Comparison of ENCODE assay signal across 8 mouse cellular contexts in the genomic region with DNA sequence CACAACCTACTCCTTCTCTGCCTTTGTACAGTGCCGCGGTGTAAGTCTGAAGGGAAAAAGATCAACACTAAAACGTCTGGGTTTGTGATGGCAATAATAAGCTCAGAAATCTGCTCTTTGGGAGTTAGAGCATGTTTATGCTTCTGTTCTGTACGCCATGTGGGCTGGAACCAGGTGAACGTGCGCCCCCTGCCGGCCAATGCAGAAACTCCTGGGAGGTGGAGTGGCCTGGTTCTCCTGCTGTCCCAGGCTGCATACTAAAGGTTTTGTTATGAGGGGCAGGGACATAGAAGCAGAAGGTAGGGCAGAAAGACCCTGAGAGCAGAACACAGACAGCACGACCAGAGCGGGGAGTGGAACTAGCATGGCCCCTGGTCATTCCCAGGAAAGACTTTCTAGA. TPM values are rescaled to one million over a fixed set of nuclear protein-coding genes. Genes with fewer than 3 reads are reported as not detected.
DNase-seq lines count a peak whose midpoint lies in the region; ATAC-seq and TF ChIP-seq lines count a peak whose summit lies in the region.

No protein-coding gene starts in this region.

- no peaks in the 10 kb centered on the region for H3K27me3 ChIP-seq in E14TG2a.4 (ENCODE audit: insufficient read depth, low read length)
- H3K27me3 ChIP-seq in forebrain, embryonic 11.5 days (ENCODE audit: control insufficient read depth, insufficient read depth, low read length): no peaks in the 10 kb centered on the region
- no peaks in the 10 kb centered on the region for H3K27me3 ChIP-seq in heart, embryonic 16.5 days (ENCODE audit: control insufficient read depth, insufficient read depth, low read length)
- no peaks in the 10 kb centered on the region for H3K27me3 ChIP-seq in liver, embryonic 13.5 days
- H3K27me3 ChIP-seq in neural tube, embryonic 14.5 days (ENCODE audit: control insufficient read depth, insufficient read depth, low read length): no peaks in the 10 kb centered on the region

- H3K4me1 ChIP-seq in E14TG2a.4 (replicated peaks; ENCODE audit: low read depth, low read length): no peaks in the 10 kb centered on the region
- no peaks in the 10 kb centered on the region for H3K4me1 ChIP-seq in forebrain, embryonic 11.5 days (replicated peaks; ENCODE audit: control insufficient read depth, insufficient read depth, low read length)
- H3K4me1 ChIP-seq in heart, embryonic 16.5 days (ENCODE audit: control insufficient read depth, insufficient read depth, low read length): no peaks in the 10 kb centered on the region; the same call in 1 of the 2 replicates
- H3K4me1 ChIP-seq in liver, embryonic 13.5 days (replicated peaks): no peaks in the 10 kb centered on the region
- H3K4me1 ChIP-seq in neural tube, embryonic 14.5 days (ENCODE audit: control insufficient read depth, insufficient read depth, low read length): no peaks in the 10 kb centered on the region

- H3K9ac ChIP-seq in forebrain, embryonic 11.5 days (ENCODE audit: low read length): no peak overlapping the region
- 0 out of 2 replicates have a peak overlapping the region, but pooled peaks have one; percentile 32 for H3K9ac ChIP-seq in heart, embryonic 16.5 days (ENCODE audit: low read length)
- H3K9ac ChIP-seq in liver, embryonic 13.5 days: no peak overlapping the region
- no peak overlapping the region for H3K9ac ChIP-seq in neural tube, embryonic 14.5 days (replicated peaks; ENCODE audit: low read depth, low read length)

- DNase-seq in c-Kit-positive CD71-positive TER-119-negative erythroid progenitor cells, embryonic 14.5 days (ENCODE audit: low read depth): peak; percentile 20
- peak; percentile 91 for DNase-seq in forebrain, embryonic 11.5 days (ENCODE audit: low spot score)
- DNase-seq in kidney, postnatal 36 days: peak; percentile 62 to 88
- DNase-seq in liver, embryonic 13.5 days: peak; percentile 52
- DNase-seq in telencephalon, adult 2 months (ENCODE audit: low read depth, low spot score): peak; percentile 42

- TF ChIP-seq CTCF in E14TG2a.4 (conservative IDR thresholded peaks at IDR 0.05; ENCODE audit: low read length): peak; percentile 76

- no peak overlapping the region for H3K27ac ChIP-seq in forebrain, embryonic 11.5 days (ENCODE audit: low read depth, low read length)
- peak overlapping the region; percentile 73 for H3K27ac ChIP-seq in heart, embryonic 16.5 days (ENCODE audit: low read length)
- no peak overlapping the region for H3K27ac ChIP-seq in liver, embryonic 13.5 days
- no peak overlapping the region for H3K27ac ChIP-seq in neural tube, embryonic 14.5 days (ENCODE audit: low read depth, low read length)

- no peaks in the 10 kb centered on the region for H3K36me3 ChIP-seq in E14TG2a.4 (ENCODE audit: insufficient read depth, low read length)
- H3K36me3 ChIP-seq in forebrain, embryonic 11.5 days (ENCODE audit: control insufficient read depth, insufficient read depth, low read length): no peaks in the 10 kb centered on the region
- H3K36me3 ChIP-seq in heart, embryonic 16.5 days (ENCODE audit: control insufficient read depth, insufficient read depth): no peaks in the 10 kb centered on the region
- no peaks in the 10 kb centered on the region for H3K36me3 ChIP-seq in liver, embryonic 13.5 days
- H3K36me3 ChIP-seq in neural tube, embryonic 14.5 days (ENCODE audit: control insufficient read depth, insufficient read depth, low read length): no peaks in the 10 kb centered on the region

- H3K9me3 ChIP-seq in E14TG2a.4 (ENCODE audit: low read length): peaks cover 4% of the 10 kb centered on the region; the same call in 1 of the 2 replicates
- no peaks in the 10 kb centered on the region for H3K9me3 ChIP-seq in forebrain, embryonic 11.5 days (ENCODE audit: control insufficient read depth, low read length)
- H3K9me3 ChIP-seq in heart, embryonic 16.5 days (replicated peaks; ENCODE audit: control insufficient read depth, low read length): no peaks in the 10 kb centered on the region
- H3K9me3 ChIP-seq in liver, embryonic 13.5 days (replicated peaks): no peaks in the 10 kb centered on the region
- no peaks in the 10 kb centered on the region for H3K9me3 ChIP-seq in neural tube, embryonic 14.5 days (ENCODE audit: control insufficient read depth, low read length)

- 9% methylated on average over 9 of the region's 9 CpGs for WGBS in forebrain, embryonic 11.5 days
- 1% methylated on average over 9 of the region's 9 CpGs for WGBS in heart, embryonic 16.5 days
- WGBS in liver, embryonic 13.5 days (ENCODE audit: insufficient replicate concordance): 5% methylated on average over 9 of the region's 9 CpGs
- 7% methylated on average over 9 of the region's 9 CpGs for WGBS in neural tube, embryonic 14.5 days

- H3K4me2 ChIP-seq in forebrain, embryonic 11.5 days (ENCODE audit: low read depth, low read length, severe bottlenecking): no peak overlapping the region
- peak overlapping the region; percentile 48 for H3K4me2 ChIP-seq in heart, embryonic 16.5 days (ENCODE audit: low read depth, low read length)
- H3K4me2 ChIP-seq in liver, embryonic 13.5 days: no peak overlapping the region
- H3K4me2 ChIP-seq in neural tube, embryonic 14.5 days (ENCODE audit: low read depth, low read length): peak overlapping the region; percentile 20; the same call in 1 of the 2 replicates

- peak; percentile 90 for ATAC-seq in forebrain, embryonic 11.5 days (replicated peaks; ENCODE audit: low FRiP score)
- peak; percentile 95 for ATAC-seq in heart, embryonic 16.5 days (replicated peaks; ENCODE audit: extremely low read depth, insufficient read depth, low FRiP score)
- ATAC-seq in liver, embryonic 13.5 days (ENCODE audit: low read depth): no peak
- ATAC-seq in neural tube, embryonic 14.5 days (ENCODE audit: low read depth): peak; percentile 95

- no peak overlapping the region for H3K4me3 ChIP-seq in E14TG2a.4 (replicated peaks; ENCODE audit: low read length)
- no peak overlapping the region for H3K4me3 ChIP-seq in forebrain, embryonic 11.5 days (ENCODE audit: low read depth, low read length)
- no peak overlapping the region for H3K4me3 ChIP-seq in heart, embryonic 16.5 days (ENCODE audit: low read length)
- no peak overlapping the region for H3K4me3 ChIP-seq in liver, embryonic 13.5 days (replicated peaks)
- no peak overlapping the region for H3K4me3 ChIP-seq in neural tube, embryonic 14.5 days (ENCODE audit: low read depth, low read length)

RNA-seq across cellular contexts. Expression of gene Rnase2a, which starts 10.2 kb away (rescaled TPM):
- polyA plus RNA-seq in forebrain, embryonic 11.5 days (2014; fragmentation: Nextera tagmentation; extraction: Ambion mirVana): not detected in 2 replicates
- not detected in 2 replicates for polyA plus RNA-seq in heart, embryonic 16.5 days (2015; fragmentation: Nextera tagmentation; extraction: Ambion mirVana)
- not detected in 2 replicates for polyA plus RNA-seq in liver, embryonic 13.5 days (2015; fragmentation: Nextera tagmentation; extraction: Ambion mirVana)
- not detected in 2 replicates for polyA plus RNA-seq in neural tube, embryonic 14.5 days (2014; fragmentation: Nextera tagmentation; extraction: Ambion mirVana)

Comparison
In these comparisons a context has a peak if more than half of its experiments do, and no peak if none do; other contexts are left out.
1. DNase-seq: peak in every context shown above with its lines; median percentile 91 in forebrain, embryonic 11.5 days; 75 in kidney, postnatal 36 days; 52 in liver, embryonic 13.5 days; 42 in telencephalon, adult 2 months; 20 in c-Kit-positive CD71-positive TER-119-negative erythroid progenitor cells, embryonic 14.5 days.
2. H3K4me2 ChIP-seq: peak in heart, embryonic 16.5 days (single experiment) and neural tube, embryonic 14.5 days (single experiment); none in forebrain, embryonic 11.5 days (single experiment) and liver, embryonic 13.5 days (single experiment).